Mouse (Mus musculus) liver, embryonic 14.5 days (tissue): ENCODE data around the gene Plagl1. TPM values are rescaled to one million over a fixed set of nuclear protein-coding genes. Genes with fewer than 3 reads are reported as not detected.
A peak's percentile ranks its signal among the peaks of the same experiment; 100 is the strongest.

Source experiments
- ATAC-seq: fragments of 200-750 bp; cut with Nextera tagmentation; 2 replicates; pipeline ENCODE4 v1.8.0; 2017; ENCODE audit warnings: moderate number of reproducible peaks, mild to moderate bottlenecking, moderate library complexity; ENCODE audit not compliant: insufficient read depth
- DNase-seq, 3 experiments: peaks; one replicate each; pipeline ENCODE4 v3.0.0-alpha.2; 2012 to 2013; ENCODE audit warnings: low read depth in 3 of 3, low spot score in 3 of 3
- H3K27ac ChIP-seq: fragments of 300-500 bp; sonication (generic); 2 replicates; pipeline ENCODE4 v1.5.1; 2014; ENCODE audit warnings: moderate library complexity, mild to moderate bottlenecking, control low read depth, inconsistent platforms
- H3K27me3 ChIP-seq: fragments of 300-500 bp; sonication (generic); 2 replicates; pipeline ENCODE4 v1.6.1; 2014; ENCODE audit warnings: mild to moderate bottlenecking, low read length, moderate library complexity; ENCODE audit not compliant: control insufficient read depth, insufficient read depth
- H3K36me3 ChIP-seq: fragments of 300-500 bp; sonication (generic); replicated peaks from 2 replicates; pipeline ENCODE4 v1.6.1; 2014; ENCODE audit warnings: low read depth; ENCODE audit not compliant: control insufficient read depth, insufficient read depth
- H3K4me1 ChIP-seq, 2 experiments: fragments of 200-500 bp in 1 of 2; fragments of 300-500 bp in 1 of 2; sonication (generic) in 1 of 2; replicated peaks; 2 replicates each; pipeline ENCODE4 v1.6.1; 2012 to 2014; ENCODE audit warnings: antibody characterized with exemption in 1 of 2, inconsistent platforms in 1 of 2, low read length in 1 of 2; ENCODE audit not compliant: control insufficient read depth in 2 of 2, insufficient read depth in 2 of 2
- H3K4me2 ChIP-seq: fragments of 300-500 bp; sonication (generic); 2 replicates; pipeline ENCODE4 v1.6.1; 2014; ENCODE audit warnings: low read depth, mild to moderate bottlenecking, control low read depth, moderate library complexity
- H3K4me3 ChIP-seq, 2 experiments: fragments of 200-500 bp in 1 of 2; fragments of 300-500 bp in 1 of 2; sonication (generic) in 1 of 2; 2 replicates each; pipeline ENCODE4 v1.5.1; 2012 to 2014; ENCODE audit warnings: low read depth in 2 of 2, low read length in 2 of 2, mild to moderate bottlenecking in 2 of 2, control low read depth in 1 of 2, inconsistent platforms in 1 of 2, moderate library complexity in 1 of 2; ENCODE audit not compliant: insufficient read depth in 1 of 2
- H3K9ac ChIP-seq: fragments of 300-500 bp; sonication (generic); replicated peaks from 2 replicates; pipeline ENCODE4 v1.6.1; 2014; ENCODE audit warnings: mild to moderate bottlenecking, control low read depth, moderate library complexity
- H3K9me3 ChIP-seq: fragments of 300-500 bp; sonication (generic); 2 replicates; pipeline ENCODE4 v1.6.1; 2016; ENCODE audit warnings: low read length, mixed read lengths; ENCODE audit not compliant: control insufficient read depth
- CTCF ChIP-seq: IDR thresholded peaks from 2 replicates; pipeline ENCODE4 v1.5.1; 2016; ENCODE audit warnings: antibody characterized with exemption, low read depth, control low read depth
- EP300 ChIP-seq: IDR thresholded peaks from 2 replicates; pipeline ENCODE4 v1.6.1; 2016; ENCODE audit warnings: antibody characterized with exemption, low read depth
- WGBS: fragments of 180-500 bp; shearing (Covaris S2); extraction: QIAGEN DNeasy Blood & Tissue Kit; methylation state at CpG from one replicate; pipeline ENCODE4 v1.1.7; 2014; ENCODE audit not compliant: insufficient replicate concordance; 5-methylcytosine and 5-hydroxymethylcytosine counted together
- polyA plus RNA-seq, 2 experiments: library from polyadenylated mRNA; depleted of rRNA in 1 of 2; stranded (reverse) in 1 of 2; unstranded in 1 of 2; fragments of >200 nt; fragmentation: Nextera tagmentation in 1 of 2; extraction: Ambion mirVana in 1 of 2; gene quantifications; 2 replicates each; pipeline versions ENCODE4 v1.2.1 to v1.2.3; 2012 to 2014

The Plagl1 gene
- polyA plus RNA-seq, 2 experiments, result 26.3 to 41.0 TPM

DNA sequence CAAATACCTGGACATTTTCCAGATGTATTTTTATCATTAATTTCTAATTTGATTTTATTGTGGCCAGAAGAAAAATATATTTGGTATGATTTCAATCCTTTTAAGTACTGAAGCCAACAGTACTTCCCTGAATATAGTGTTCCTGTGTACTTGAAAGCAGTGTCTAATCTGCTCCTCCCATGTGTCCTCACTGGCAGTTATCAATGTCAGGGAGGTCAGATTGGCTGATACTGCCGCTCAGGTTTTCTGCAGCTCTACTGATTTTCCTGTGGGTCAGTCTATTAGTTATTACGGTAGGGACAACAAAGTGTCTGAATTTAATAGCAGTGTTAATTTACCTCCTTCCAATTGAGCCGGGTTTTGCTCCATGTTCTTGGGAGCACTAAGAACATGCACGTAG lies 101.7 kb downstream of the Plagl1 start:
- Histone ChIP-seq H3K36me3 (no peaks in the 10 kb centered on the region), H3K27ac (no peak overlapping the region), H3K4me2 (no peak overlapping the region), H3K27me3 (no peaks in the 10 kb centered on the region), H3K4me3 (no peak overlapping the region), H3K9me3 (no peaks in the 10 kb centered on the region), H3K9ac (no peak overlapping the region), H3K4me1 (no peaks in the 10 kb centered on the region)
- WGBS, result 30% methylated on average over 4 of the region's 4 CpGs
- TF ChIP-seq CTCF (no peak), EP300 (peak; percentile 39; the same call in 1 of the 2 replicates)
- DNase-seq (no peak), ATAC-seq (no peak)

DNA sequence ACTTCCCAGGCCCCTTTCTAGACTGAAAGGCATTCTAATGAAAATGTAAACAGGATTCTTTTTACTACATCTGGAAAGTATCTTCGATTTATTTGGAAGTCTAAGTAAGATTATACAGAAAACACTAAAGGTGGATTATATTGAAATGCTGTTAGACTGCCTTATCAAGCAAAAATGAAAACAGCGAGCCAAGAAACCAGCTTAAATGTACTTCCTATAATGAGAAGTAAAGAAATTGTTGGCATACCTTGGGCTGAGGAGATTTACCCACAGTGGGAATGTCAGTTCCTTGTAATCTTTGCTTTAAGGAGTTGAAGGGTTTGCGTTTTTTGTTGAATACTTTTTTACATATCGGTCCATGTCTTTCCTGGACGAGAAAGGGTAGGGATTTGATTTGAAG lies 108.2 kb downstream of the Plagl1 start:
- Histone ChIP-seq H3K9me3 (no peaks in the 10 kb centered on the region), H3K4me3 (no peak overlapping the region), H3K4me1 (0 out of 4 replicates have a peak, but pooled peaks cover 0 to 6% of the 10 kb centered on the region in 2 experiments), H3K4me2 (no peak overlapping the region), H3K9ac (no peak overlapping the region), H3K27me3 (no peaks in the 10 kb centered on the region), H3K36me3 (no peaks in the 10 kb centered on the region), H3K27ac (no peak overlapping the region)
- WGBS, result 65% methylated on average over 5 of the region's 5 CpGs
- no peak for DNase-seq
- no peak for TF ChIP-seq CTCF
- no peak for TF ChIP-seq EP300
- ATAC-seq, result no peak

DNA sequence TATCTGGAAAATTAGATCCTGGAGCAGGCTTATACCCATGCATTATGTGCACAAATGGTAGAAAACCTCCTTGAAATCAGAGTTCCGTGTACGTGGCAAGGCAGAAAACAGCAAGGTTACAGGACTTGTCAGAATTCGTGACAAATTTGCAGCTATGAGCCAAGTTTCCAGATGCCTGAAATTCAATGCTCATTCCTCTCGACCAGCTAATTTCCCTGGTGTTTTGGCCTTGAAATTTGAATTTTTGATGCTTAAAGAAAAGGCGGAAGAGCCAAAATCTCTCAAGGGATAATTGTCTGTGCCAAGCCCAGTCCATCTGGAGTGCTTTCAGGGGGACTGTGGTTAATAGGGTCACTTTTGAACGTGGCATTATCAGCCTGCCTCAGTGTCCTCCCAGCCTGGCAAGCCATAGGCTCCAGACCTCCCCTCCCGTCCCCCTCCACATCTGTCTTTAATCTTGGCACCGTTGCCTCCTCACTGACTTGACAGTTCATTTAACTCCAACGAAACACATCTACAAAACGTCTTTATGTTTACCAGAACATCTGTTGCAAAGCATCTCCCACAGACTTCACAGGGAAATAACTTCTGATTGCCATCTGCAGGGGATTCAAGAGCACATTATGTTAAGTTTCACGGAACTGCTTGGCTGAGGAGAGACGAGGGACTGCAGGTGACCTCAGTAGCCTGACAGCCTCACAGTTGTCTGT lies 110.6 kb downstream of the Plagl1 start:
- Histone ChIP-seq H3K27ac (no peak overlapping the region), H3K4me2 (no peak overlapping the region), H3K4me3 (no peak overlapping the region), H3K4me1 (0 out of 4 replicates have a peak, but pooled peaks cover 0 to 6% of the 10 kb centered on the region in 2 experiments), H3K9me3 (no peaks in the 10 kb centered on the region), H3K36me3 (no peaks in the 10 kb centered on the region), H3K9ac (no peak overlapping the region), H3K27me3 (no peaks in the 10 kb centered on the region)
- TF ChIP-seq EP300, result no peak
- no peak for TF ChIP-seq CTCF
- ATAC-seq, result no peak
- 37% methylated on average over 12 of the region's 12 CpGs for WGBS
- DNase-seq, result no peak

DNA sequence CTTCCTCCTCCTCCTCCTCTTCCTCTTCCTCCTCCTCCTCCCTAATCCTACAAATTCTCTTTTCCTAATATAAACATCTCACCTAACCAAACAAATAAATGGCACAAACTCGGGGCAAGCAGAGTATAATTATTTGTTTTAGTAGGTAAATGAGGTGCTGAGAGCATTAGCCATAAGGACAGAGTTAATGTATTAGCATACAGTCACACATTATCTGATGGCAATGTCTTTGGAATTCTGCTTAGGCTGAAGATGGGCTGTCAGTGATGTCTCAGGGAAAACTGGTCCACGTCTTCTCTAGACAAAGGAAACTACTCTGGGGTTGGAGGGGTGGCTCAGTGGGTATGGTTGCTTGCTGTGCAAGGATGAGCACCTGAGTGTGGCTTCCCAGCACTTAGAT lies 111.2 kb downstream of the Plagl1 start:
- WGBS, result 30% methylated on average over 2 of the region's 2 CpGs

DNA sequence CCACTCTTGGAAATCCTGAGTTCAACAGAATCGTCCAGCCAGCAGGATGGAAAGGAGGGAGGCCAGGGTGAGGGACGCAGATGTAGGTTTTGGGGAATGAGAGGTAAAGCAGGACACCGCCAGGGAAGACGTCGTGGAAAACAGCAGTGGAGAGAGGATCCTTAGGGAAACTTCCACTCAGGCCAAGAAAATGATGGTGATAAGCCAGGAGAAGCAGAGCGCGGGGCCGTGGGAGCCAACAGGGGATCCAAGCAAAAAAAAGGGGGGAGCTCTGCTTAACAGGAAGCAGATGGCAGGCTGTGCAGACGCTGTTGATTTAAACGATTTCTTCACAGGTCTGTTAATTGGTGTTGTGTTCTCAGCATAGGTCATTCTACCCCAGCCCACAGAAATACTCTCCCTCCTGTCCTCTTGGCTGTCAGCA lies 112.5 kb downstream of the Plagl1 start:
- no peak for ATAC-seq
- H3K4me1 ChIP-seq, result 0 out of 4 replicates have a peak, but pooled peaks cover 0 to 6% of the 10 kb centered on the region in 2 experiments
- WGBS, result 36% methylated on average over 10 of the region's 10 CpGs
- no peak overlapping the region for H3K4me2 ChIP-seq
- H3K9ac ChIP-seq, result no peak overlapping the region
- peaks cover under 1% of the 10 kb centered on the region; the same call in 1 of the 2 replicates for H3K36me3 ChIP-seq
- H3K27ac ChIP-seq, result no peak overlapping the region
- H3K4me3 ChIP-seq, result no peak overlapping the region
- DNase-seq, result no peak
- no peaks in the 10 kb centered on the region for H3K27me3 ChIP-seq
- no peak for TF ChIP-seq CTCF
- no peak for TF ChIP-seq EP300
- no peaks in the 10 kb centered on the region for H3K9me3 ChIP-seq

More for the DNA sequence above, 111.2 kb downstream of the Plagl1 start:
- no peak for TF ChIP-seq EP300
- TF ChIP-seq CTCF, result no peak
- ATAC-seq, result no peak
- Histone ChIP-seq H3K4me1 (0 out of 4 replicates have a peak, but pooled peaks cover 0 to 6% of the 10 kb centered on the region in 2 experiments), H3K27ac (no peak overlapping the region), H3K4me3 (no peak overlapping the region), H3K9me3 (no peaks in the 10 kb centered on the region), H3K4me2 (no peak overlapping the region), H3K27me3 (no peaks in the 10 kb centered on the region), H3K36me3 (no peaks in the 10 kb centered on the region), H3K9ac (no peak overlapping the region)
- no peak for DNase-seq
